Mouse (Mus musculus) testis, adult 2 months (tissue): ENCODE data around the gene Nxn.

Experiments
- CTCF ChIP-seq: fragments of 200-500 bp; IDR thresholded peaks from 2 replicates; pipeline ENCODE4 v1.5.1; 2012; ENCODE audit warnings: low read depth, mild to moderate bottlenecking, inconsistent platforms, low read length, moderate library complexity; ENCODE audit not compliant: control insufficient read depth, insufficient read depth, insufficient replicate concordance
- POLR2A ChIP-seq: fragments of 200-500 bp; IDR thresholded peaks from 2 replicates; pipeline ENCODE4 v1.6.1; 2012; ENCODE audit warnings: low read depth, mild to moderate bottlenecking, inconsistent platforms, low read length, moderate library complexity; ENCODE audit not compliant: control insufficient read depth

DNA sequence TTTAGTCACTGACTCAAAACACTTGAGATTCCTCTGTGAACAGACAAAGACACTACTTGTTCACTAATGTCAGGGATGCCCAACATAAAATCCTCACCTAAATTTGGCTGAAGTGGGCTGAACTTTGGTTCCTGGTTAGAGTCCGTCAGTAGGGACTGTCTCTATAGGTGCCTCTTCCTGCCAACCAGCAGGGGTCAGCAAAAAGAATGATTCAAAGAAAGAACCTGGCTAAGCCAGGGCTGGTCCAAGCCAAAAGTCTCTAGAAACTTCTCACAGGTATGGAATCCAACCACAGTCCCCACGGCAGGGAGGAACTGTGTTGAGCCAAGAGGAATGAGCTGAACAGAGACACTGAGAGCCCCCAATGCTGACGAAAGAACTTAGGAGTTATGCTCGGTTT lies 84.2 kb downstream of the Nxn start:
- no peak for TF ChIP-seq POLR2A
- no peak for TF ChIP-seq CTCF
